Mouse (Mus musculus): ENCODE data around the gene Atg7.

DNA sequence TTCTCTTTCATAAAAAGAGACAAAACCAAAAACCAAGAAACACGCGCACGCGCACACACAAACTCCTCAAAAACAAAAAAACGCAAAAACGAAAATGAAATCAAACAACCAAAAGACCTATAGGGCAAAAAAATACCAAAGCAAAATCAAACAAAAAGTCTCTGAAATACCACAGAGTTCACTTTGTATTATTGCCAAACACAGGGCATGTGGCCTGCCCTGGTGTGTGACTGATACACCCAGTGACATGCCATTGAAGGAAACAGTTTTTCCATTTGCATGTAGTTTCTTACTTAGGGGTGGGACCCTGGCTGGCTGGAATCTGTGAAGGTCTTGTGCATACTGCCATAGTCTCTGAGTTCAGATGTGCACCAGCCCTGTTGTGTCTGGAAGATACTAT is 264.6 kb downstream of the Atg7 start:
- TF ChIP-seq CTCF (IDR thresholded peaks at IDR 0.05; ENCODE audit: control insufficient read depth, insufficient read depth, insufficient read length) (no peak), MYOD1 (IDR thresholded peaks at IDR 0.05; ENCODE audit: control insufficient read depth, insufficient read length, low read depth) (no peak), USF1 (IDR thresholded peaks at IDR 0.05; ENCODE audit: low read depth) (no peak), CEBPB (IDR thresholded peaks at IDR 0.05; ENCODE audit: low read depth) (no peak), FOSL1 (IDR thresholded peaks at IDR 0.05; ENCODE audit: insufficient read depth, low read length, poor library complexity, severe bottlenecking) (no peak), MAX (IDR thresholded peaks at IDR 0.05) (no peak)

All from C2C12 (cell line).